Mouse (Mus musculus): ENCODE results near the gene Krt18. TPM values are rescaled to one million over a fixed set of nuclear protein-coding genes. Genes with fewer than 3 reads are reported as not detected.

Gene Krt18
- polyA plus RNA-seq (2014; fragmentation: Nextera tagmentation; extraction: Ambion mirVana) = 15.4 and 20.6 TPM in 2 replicates

- 0 out of 2 replicates have a peak, but pooled peaks have one; percentile 7 for ATAC-seq (ENCODE audit: insufficient number of reproducible peaks, insufficient read depth, low FRiP score, low read depth)
- Histone ChIP-seq H3K4me3 (ENCODE audit: control insufficient read depth in 1 of 2, insufficient read depth in 1 of 2, low read depth in 1 of 2, low read length in 2 of 2) (peak within 1 kb of the TSS; percentile 40 to 56), H3K4me2 (ENCODE audit: low read length) (peak within 1 kb of the TSS; percentile 79), H3K27ac (replicated peaks in 1 of 2; ENCODE audit: control insufficient read depth in 1 of 2, insufficient read depth in 1 of 2, low read depth in 2 of 2, low read length in 2 of 2) (no peak within 1 kb of the TSS), H3K27me3 (ENCODE audit: control insufficient read depth, insufficient read depth, low read length) (no peaks in the 10 kb centered on the region), H3K36me3 (ENCODE audit: control insufficient read depth, insufficient read depth, low read length) (peaks cover 6% of the 10 kb centered on the region; the same call in 1 of the 2 replicates), H3K9ac (ENCODE audit: low read length) (peak within 1 kb of the TSS; percentile 67), H3K9me3 (ENCODE audit: control insufficient read depth, low read length) (no peaks in the 10 kb centered on the region), H3K4me1 (ENCODE audit: control insufficient read depth in 2 of 2, insufficient read depth in 2 of 2, low read length in 2 of 2) (peaks cover 20 to 22% of the 10 kb centered on the region in 2 experiments)
- 3% methylated on average over 28 of the region's 28 CpGs for WGBS
Measured at GRCm38 (mm10) chr15:102028040-102028439, at the start of gene Krt18. Gene Krt18, plus strand, starts transcription at chr15:102028180.

- Histone ChIP-seq H3K9ac (ENCODE audit: low read length) (no peak overlapping the region), H3K27me3 (ENCODE audit: control insufficient read depth, insufficient read depth, low read length) (no peaks in the 10 kb centered on the region), H3K4me2 (ENCODE audit: low read length) (no peak overlapping the region), H3K4me3 (ENCODE audit: control insufficient read depth in 1 of 2, insufficient read depth in 1 of 2, low read depth in 1 of 2, low read length in 2 of 2) (no peak overlapping the region), H3K4me1 (ENCODE audit: control insufficient read depth in 2 of 2, insufficient read depth in 2 of 2, low read length in 2 of 2) (peaks cover 16 to 24% of the 10 kb centered on the region in 2 experiments), H3K27ac (replicated peaks in 1 of 2; ENCODE audit: control insufficient read depth in 1 of 2, insufficient read depth in 1 of 2, low read depth in 2 of 2, low read length in 2 of 2) (no peak overlapping the region), H3K9me3 (ENCODE audit: control insufficient read depth, low read length) (no peaks in the 10 kb centered on the region), H3K36me3 (ENCODE audit: control insufficient read depth, insufficient read depth, low read length) (no peaks in the 10 kb centered on the region)
- 50% methylated on average over 6 of the region's 6 CpGs for WGBS
- ATAC-seq (ENCODE audit: insufficient number of reproducible peaks, insufficient read depth, low FRiP score, low read depth) = no peak
Measured at GRCm38 (mm10) chr15:101980849-101981248, 47.1 kb upstream of the Krt18 start.

- Histone ChIP-seq H3K4me3 (ENCODE audit: control insufficient read depth in 1 of 2, insufficient read depth in 1 of 2, low read depth in 1 of 2, low read length in 2 of 2) (no peak overlapping the region), H3K27ac (replicated peaks in 1 of 2; ENCODE audit: control insufficient read depth in 1 of 2, insufficient read depth in 1 of 2, low read depth in 2 of 2, low read length in 2 of 2) (peak overlapping the region; percentile 72; a peak in 2 of 4 replicates)
- WGBS = 76% methylated on average over 13 of the region's 13 CpGs
Measured at GRCm38 (mm10) chr15:101983315-101983948, 44.5 kb upstream of the Krt18 start.

GRCm38 (mm10) chr15:101983949-101984601 lies 43.9 kb upstream of the Krt18 start:
- peak overlapping the region; percentile 22 to 32; a peak in 3 of 4 replicates for H3K4me3 ChIP-seq (ENCODE audit: control insufficient read depth in 1 of 2, insufficient read depth in 1 of 2, low read depth in 1 of 2, low read length in 2 of 2)
- no peaks in the 10 kb centered on the region for H3K27me3 ChIP-seq (ENCODE audit: control insufficient read depth, insufficient read depth, low read length)
- 3% methylated on average over 15 of the region's 15 CpGs for WGBS
- peak overlapping the region; percentile 61 for H3K4me2 ChIP-seq (ENCODE audit: low read length)
- H3K4me1 ChIP-seq (ENCODE audit: control insufficient read depth in 2 of 2, insufficient read depth in 2 of 2, low read length in 2 of 2) = peaks cover 2 to 6% of the 10 kb centered on the region in 2 experiments; a peak in 2 of 4 replicates
- H3K36me3 ChIP-seq (ENCODE audit: control insufficient read depth, insufficient read depth, low read length) = no peaks in the 10 kb centered on the region
- peak overlapping the region; percentile 72 for H3K27ac ChIP-seq (replicated peaks in 1 of 2; ENCODE audit: control insufficient read depth in 1 of 2, insufficient read depth in 1 of 2, low read depth in 2 of 2, low read length in 2 of 2)
- no peaks in the 10 kb centered on the region for H3K9me3 ChIP-seq (ENCODE audit: control insufficient read depth, low read length)
- ATAC-seq (ENCODE audit: insufficient number of reproducible peaks, insufficient read depth, low FRiP score, low read depth) = peak; percentile 81
- H3K9ac ChIP-seq (ENCODE audit: low read length) = peak overlapping the region; percentile 28

More at GRCm38 (mm10) chr15:101983315-101983948, 44.5 kb upstream of the Krt18 start:
- no peak for ATAC-seq (ENCODE audit: insufficient number of reproducible peaks, insufficient read depth, low FRiP score, low read depth)
- no peak overlapping the region; the same call in 1 of the 2 replicates for H3K9ac ChIP-seq (ENCODE audit: low read length)
- H3K4me1 ChIP-seq (ENCODE audit: control insufficient read depth in 2 of 2, insufficient read depth in 2 of 2, low read length in 2 of 2) = peaks cover 2 to 6% of the 10 kb centered on the region in 2 experiments; a peak in 2 of 4 replicates
- no peaks in the 10 kb centered on the region for H3K9me3 ChIP-seq (ENCODE audit: control insufficient read depth, low read length)
- H3K27me3 ChIP-seq (ENCODE audit: control insufficient read depth, insufficient read depth, low read length) = no peaks in the 10 kb centered on the region
- H3K36me3 ChIP-seq (ENCODE audit: control insufficient read depth, insufficient read depth, low read length) = no peaks in the 10 kb centered on the region
- H3K4me2 ChIP-seq (ENCODE audit: low read length) = peak overlapping the region; percentile 61

GRCm38 (mm10) chr15:101984746-101985145 lies 43.2 kb upstream of the Krt18 start:
- no peak overlapping the region for H3K9ac ChIP-seq (ENCODE audit: low read length)
- no peaks in the 10 kb centered on the region for H3K36me3 ChIP-seq (ENCODE audit: control insufficient read depth, insufficient read depth, low read length)
- no peaks in the 10 kb centered on the region for H3K9me3 ChIP-seq (ENCODE audit: control insufficient read depth, low read length)
- H3K4me3 ChIP-seq (ENCODE audit: control insufficient read depth in 1 of 2, insufficient read depth in 1 of 2, low read depth in 1 of 2, low read length in 2 of 2) = no peak overlapping the region
- H3K4me2 ChIP-seq (ENCODE audit: low read length) = peak overlapping the region; percentile 61
- H3K27me3 ChIP-seq (ENCODE audit: control insufficient read depth, insufficient read depth, low read length) = no peaks in the 10 kb centered on the region
- no peak overlapping the region for H3K27ac ChIP-seq (replicated peaks in 1 of 2; ENCODE audit: control insufficient read depth in 1 of 2, insufficient read depth in 1 of 2, low read depth in 2 of 2, low read length in 2 of 2)
- no peak for ATAC-seq (ENCODE audit: insufficient number of reproducible peaks, insufficient read depth, low FRiP score, low read depth)
- H3K4me1 ChIP-seq (ENCODE audit: control insufficient read depth in 2 of 2, insufficient read depth in 2 of 2, low read length in 2 of 2) = peaks cover 2 to 6% of the 10 kb centered on the region in 2 experiments; a peak in 2 of 4 replicates
- WGBS = 12% methylated on average over 6 of the region's 6 CpGs

- WGBS = 1% methylated on average over 10 of the region's 10 CpGs
- no peak overlapping the region for H3K4me2 ChIP-seq (ENCODE audit: low read length)
- H3K4me1 ChIP-seq (ENCODE audit: control insufficient read depth in 2 of 2, insufficient read depth in 2 of 2, low read length in 2 of 2) = peaks cover 2 to 6% of the 10 kb centered on the region in 2 experiments; a peak in 2 of 4 replicates
- H3K36me3 ChIP-seq (ENCODE audit: control insufficient read depth, insufficient read depth, low read length) = no peaks in the 10 kb centered on the region
- no peak overlapping the region for H3K9ac ChIP-seq (ENCODE audit: low read length)
- H3K4me3 ChIP-seq (ENCODE audit: control insufficient read depth in 1 of 2, insufficient read depth in 1 of 2, low read depth in 1 of 2, low read length in 2 of 2) = no peak overlapping the region
- no peaks in the 10 kb centered on the region for H3K27me3 ChIP-seq (ENCODE audit: control insufficient read depth, insufficient read depth, low read length)
- H3K27ac ChIP-seq (replicated peaks in 1 of 2; ENCODE audit: control insufficient read depth in 1 of 2, insufficient read depth in 1 of 2, low read depth in 2 of 2, low read length in 2 of 2) = no peak overlapping the region
- no peak for ATAC-seq (ENCODE audit: insufficient number of reproducible peaks, insufficient read depth, low FRiP score, low read depth)
- H3K9me3 ChIP-seq (ENCODE audit: control insufficient read depth, low read length) = no peaks in the 10 kb centered on the region
Measured at GRCm38 (mm10) chr15:101988119-101988518, 39.9 kb upstream of the Krt18 start.

- H3K9me3 ChIP-seq (ENCODE audit: control insufficient read depth, low read length) = no peaks in the 10 kb centered on the region
- no peak overlapping the region for H3K9ac ChIP-seq (ENCODE audit: low read length)
- 66% methylated on average over 8 of the region's 8 CpGs for WGBS
- H3K27ac ChIP-seq (replicated peaks in 1 of 2; ENCODE audit: control insufficient read depth in 1 of 2, insufficient read depth in 1 of 2, low read depth in 2 of 2, low read length in 2 of 2) = no peak overlapping the region
- no peak overlapping the region for H3K4me2 ChIP-seq (ENCODE audit: low read length)
- no peaks in the 10 kb centered on the region for H3K27me3 ChIP-seq (ENCODE audit: control insufficient read depth, insufficient read depth, low read length)
- no peaks in the 10 kb centered on the region for H3K36me3 ChIP-seq (ENCODE audit: control insufficient read depth, insufficient read depth, low read length)
- no peak for ATAC-seq (ENCODE audit: insufficient number of reproducible peaks, insufficient read depth, low FRiP score, low read depth)
- H3K4me3 ChIP-seq (ENCODE audit: control insufficient read depth in 1 of 2, insufficient read depth in 1 of 2, low read depth in 1 of 2, low read length in 2 of 2) = no peak overlapping the region
- H3K4me1 ChIP-seq (ENCODE audit: control insufficient read depth in 2 of 2, insufficient read depth in 2 of 2, low read length in 2 of 2) = peaks cover 2 to 6% of the 10 kb centered on the region in 2 experiments; a peak in 2 of 4 replicates
Measured at GRCm38 (mm10) chr15:101988714-101989113, 39.3 kb upstream of the Krt18 start.

Data from heart, embryonic 14.5 days (tissue).